Mouse (Mus musculus): ENCODE data around the gene Pde4d.

The Pde4d gene

DNA sequence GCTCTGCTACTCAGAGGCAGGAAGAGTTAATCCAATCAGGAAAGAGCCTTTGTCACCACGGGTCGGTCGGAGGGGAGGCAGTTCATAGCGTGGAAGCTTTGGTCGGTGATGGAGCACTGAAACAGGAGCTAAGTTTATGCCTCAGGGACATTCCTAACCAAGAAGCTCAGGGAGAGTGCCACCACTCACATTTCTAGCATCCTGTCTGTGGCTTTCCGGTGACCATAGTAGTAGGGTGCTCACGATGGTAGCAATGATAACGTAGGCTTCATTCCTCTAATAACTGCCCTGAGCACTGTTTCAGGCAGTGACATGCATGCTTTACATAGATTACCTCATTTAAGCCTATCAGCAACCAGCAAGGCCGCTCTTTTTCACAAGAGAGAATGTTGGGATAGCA, 755.8 kb downstream of the Pde4d start:
- DNase-seq: no peak

DNA sequence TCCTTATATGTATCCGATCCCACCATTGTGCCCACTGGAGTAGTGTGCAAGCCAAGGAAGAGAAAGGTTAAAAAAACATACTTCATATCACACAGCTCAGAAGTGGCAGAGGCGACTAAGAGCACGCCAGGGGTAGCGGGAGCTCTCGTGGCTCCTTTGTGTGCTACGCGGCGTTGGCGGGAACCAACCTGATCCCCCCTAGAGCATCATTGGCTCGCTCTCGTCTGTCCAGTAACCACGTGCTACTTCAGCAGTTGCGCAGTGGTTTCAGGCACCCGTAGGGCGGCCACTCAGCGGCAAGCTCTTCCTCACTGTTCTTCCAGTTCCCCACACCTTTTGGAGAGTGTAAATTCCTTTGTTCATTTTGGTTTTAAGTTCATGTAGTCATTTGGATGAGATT, 758.9 kb downstream of the Pde4d start:
- DNase-seq: no peak

DNA sequence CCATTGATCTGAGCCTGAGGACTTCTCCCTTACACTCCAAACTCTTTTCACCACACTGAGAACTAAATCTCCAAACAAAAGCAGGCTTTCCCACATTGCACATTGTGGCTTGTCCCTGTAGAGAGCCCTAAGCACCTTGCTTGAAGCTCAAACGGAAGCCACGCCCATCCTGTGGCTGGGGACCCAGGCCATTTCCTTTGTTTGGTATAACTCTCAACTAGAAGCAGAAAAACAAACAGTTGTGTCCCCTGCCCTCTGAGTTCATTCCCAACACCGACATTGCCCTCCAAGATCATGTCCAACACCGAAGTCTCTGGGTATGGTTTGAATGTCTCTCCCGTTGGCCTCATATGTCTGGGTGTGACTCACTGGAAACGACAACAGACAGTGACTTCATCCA, 759.7 kb downstream of the Pde4d start:
- no peak for DNase-seq

DNA sequence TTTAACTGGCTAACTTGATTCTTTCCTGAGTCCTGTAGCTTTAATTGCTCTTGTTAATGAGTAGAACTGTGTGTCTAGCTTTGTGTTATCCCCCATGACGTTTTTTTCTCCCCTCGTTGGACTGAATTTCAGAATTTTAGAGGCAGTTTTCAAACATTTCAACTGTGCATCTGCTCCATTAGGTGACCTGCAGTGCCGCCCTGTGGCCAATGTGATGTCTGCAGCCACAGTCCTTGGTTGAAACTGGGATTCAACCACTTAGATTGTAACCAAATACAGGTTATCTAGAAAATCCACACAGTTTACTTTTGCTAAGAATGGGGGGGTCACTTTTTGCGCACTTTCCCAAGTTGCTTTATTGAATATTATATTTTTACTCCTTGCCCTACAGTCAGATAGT, 760.7 kb downstream of the Pde4d start:
- peak; percentile 96 to 98 for DNase-seq

DNA sequence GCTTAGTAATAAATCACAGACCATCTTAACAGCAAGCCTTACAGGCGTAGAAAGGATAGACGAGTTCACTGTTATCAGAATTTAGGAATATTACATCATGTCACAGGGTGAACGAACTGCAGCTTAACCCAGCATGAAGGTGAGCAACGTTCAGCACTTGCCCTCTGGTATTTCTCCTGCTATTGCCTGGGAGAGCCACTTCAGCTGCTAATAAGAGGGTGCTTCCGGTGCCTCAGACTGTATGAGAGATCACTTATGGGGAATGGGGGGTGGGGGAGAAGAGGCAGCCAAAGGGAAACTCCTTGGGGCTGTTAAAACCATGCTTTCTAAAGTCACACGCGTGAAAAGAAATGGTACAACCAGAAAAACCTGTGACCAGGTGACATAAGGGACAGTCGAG, 761.7 kb downstream of the Pde4d start:
- DNase-seq: no peak

DNA sequence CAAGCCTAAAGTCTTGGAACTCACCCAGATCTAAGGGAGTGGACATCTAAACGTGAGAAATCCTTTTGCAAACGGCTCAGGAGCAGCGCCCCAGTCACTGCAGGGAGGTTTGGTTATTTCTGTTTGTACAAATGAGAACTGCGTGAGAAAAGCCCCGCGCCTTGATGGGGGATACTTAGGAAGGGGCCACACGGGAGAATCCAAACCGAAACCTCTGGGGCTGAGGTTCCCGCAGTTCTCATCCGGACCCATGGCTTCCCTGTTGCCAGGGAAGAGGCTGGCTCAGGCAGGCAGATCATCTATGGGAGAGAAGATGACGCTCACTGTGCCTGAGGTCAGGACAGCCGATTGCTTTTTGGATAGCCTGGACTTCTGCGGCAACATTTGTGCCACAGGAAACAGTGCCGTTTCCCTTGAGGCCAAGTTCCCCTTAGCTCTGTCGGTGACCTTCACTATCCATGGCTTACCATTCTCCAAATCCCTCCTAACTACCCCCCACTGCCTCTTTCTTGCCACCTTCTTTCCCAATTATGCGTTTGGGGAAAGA, 762.3 kb downstream of the Pde4d start:
- no peak for DNase-seq

DNA sequence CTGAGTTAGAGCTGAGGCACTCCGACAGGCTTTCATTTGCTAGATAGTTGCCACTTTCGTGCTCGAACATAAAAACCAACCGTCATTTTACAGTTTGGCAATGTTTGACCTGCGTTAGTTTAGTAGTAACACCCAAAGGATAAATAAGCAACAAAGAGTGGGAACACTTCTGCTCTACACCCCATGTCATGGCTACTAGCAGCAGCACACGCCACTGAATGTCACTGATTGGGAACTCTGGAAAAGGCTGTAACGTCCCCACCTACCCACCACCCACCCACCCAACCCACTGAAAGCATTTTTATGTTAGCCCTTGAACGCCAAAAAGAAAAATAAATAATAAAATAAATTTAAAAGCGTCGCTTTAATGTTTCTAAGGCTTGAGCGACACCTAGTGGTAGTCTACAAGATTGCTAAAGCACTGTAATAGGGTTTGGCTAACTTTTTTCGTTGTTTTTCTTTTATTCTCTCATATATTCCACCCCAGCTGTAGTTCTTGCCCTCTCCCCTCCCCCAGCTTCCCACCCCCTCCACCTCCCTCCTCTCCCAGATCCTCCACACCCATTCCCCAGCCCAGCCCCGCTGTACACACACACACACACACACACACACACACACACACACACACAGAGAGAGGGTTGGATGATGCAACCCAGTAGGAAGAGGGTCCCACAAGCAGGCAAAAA, 763.2 kb downstream of the Pde4d start:
- DNase-seq: peak; percentile 62 to 63

DNA sequence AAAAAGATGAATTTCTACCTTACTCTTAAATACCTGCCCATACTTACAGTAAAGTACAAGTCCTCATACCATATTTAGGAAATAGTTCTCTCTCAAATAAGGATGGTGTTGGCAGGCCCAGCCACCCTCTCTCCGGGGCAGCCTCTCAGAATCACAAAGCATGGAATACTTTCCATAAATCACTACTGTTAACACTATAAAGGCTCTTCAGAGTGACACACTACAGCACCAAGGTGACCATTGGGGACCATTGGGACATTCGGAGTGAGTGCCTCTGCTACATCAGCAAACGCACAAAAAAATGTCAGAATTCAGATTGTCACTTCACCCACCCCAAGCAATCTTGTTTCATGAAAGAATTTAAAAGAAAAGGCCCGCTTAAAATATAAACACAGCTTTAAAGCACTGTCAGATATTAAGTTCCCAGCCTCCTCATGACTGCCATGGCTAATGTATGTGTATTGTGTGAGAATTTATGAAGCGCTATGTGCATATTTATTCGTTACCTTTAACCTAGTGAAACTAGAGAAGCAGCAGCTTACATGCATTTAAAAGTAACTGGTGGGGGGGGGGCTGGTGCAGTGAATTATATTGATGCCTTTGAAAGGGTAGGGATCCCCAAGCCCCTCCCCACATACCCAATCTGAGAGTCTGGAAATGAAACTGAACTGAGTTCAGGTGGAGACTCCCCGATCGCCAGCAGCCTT, 769.4 kb downstream of the Pde4d start:
- no peak for DNase-seq

DNA sequence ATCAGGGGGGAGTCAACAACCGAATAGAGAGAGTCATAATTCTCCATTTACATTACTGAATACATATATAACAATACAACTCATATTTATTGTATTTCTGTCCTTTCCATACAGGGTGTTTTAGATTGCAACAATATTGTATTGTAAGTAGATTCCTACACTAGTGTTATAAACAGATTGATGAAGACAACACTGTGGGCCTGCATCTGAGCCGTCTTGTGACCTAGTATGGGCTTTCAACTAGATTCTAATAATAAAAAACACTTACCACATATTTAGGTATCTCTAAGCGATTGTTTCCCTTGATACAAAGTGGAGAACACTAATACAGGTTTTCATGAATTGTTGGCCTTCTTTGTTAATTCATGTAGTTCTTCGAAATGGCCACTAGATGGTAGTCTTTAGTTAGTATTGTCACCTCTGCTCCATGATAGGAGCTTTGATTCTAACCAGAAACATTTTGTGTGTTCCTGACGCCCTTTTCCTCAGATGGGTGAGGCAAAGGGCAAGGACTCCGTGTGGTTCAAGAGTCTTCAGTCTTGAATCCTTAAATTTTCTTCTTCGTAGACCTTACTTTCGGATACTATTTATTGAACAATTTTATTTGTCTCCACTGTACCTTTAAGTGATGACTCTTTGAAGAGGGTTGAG, 779.3 kb downstream of the Pde4d start:
- peak in 1 of 2 experiments; percentile 60 for DNase-seq

DNA sequence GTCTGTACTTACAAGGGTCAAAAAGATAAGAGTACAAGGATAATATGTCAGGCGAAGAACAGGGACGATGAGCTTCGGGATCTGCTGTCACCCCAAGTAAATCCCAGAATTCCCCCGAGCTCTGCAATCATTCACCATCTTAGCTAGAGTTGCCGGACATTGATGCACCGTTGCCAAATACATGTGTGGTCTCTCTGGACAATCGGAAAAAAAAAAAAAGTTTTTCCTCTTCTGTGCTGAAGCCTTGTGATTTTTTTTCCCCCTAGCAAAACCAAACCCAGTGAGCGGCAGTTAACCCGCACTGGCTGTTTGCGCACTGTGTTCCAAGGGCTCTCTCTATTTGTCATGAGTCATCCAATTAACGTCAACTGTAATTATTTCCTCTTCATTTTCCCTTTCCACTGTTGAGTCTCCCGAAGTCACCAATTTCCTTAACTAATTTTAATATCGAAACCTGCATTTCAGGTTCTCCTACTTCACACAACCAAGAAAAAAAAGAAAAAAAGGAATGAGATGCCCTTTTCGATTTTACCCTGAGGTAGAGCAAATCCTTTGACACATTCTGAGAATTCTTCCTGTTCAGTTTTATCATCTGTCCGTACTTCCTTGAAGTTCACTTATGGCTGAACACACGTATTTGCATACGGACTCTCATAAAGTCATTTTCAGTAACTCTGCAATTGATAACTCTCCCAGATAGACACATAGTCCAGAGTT, 780.0 kb downstream of the Pde4d start:
- DNase-seq: no peak

DNA sequence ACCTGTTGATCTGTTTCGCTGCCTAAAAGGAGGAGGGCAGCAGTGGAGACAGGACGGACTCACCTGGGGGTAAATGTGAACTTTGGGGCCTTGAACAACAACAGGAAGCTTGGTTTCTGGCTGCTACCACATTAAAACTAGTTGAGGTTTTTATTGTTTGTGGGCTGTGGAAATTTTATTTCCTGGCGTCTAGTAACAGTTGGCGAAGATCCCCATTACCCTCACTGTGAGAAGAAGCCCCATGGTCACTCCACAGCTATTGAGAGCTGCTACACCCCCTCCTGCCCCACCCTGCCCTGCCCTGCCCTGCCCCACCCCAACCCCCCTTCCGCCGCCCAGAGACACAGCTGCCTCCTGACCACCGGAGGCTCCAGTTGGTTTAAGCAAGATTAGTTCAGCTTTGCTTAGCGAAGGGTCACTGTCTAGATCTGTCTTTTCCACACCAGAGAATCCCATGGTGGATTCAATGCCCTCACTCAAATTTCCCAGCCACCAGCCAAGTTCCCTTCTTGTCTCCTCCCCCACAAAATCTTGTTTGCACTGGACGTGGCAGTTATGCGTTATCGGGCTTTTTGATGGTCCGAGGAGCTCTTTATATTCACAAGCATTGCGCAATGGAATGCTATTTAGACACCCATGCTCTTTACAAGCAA, 780.7 kb downstream of the Pde4d start:
- no peak for DNase-seq

DNA sequence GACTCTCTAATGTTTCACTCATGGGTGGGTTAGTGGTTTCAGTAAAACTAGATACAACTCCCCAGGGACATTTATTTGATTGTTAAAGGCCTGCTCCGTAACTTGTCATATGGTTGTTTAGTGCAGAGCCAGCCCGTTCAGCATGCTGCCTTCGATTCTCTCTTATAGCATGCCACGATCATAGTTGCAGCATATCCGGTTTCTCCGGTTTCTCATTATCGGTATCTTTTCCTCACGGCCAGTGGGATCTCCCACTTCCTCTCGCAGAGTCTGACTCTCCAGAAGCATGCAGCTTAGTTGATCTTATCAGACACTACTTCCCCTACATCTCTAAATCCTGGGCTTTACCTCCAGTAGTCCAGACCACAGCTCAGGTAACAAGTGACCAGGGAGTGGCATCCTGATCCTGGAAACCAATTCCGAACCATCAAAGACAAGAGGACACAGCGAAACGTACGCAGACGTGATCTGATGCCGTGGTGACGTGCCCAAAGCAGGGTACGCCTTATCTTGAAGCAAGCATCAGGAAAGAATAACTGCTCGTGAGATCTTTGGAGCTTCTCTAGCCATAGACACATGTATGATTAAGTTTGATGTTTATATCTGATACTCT, 782.2 kb downstream of the Pde4d start:
- DNase-seq: no peak

DNA sequence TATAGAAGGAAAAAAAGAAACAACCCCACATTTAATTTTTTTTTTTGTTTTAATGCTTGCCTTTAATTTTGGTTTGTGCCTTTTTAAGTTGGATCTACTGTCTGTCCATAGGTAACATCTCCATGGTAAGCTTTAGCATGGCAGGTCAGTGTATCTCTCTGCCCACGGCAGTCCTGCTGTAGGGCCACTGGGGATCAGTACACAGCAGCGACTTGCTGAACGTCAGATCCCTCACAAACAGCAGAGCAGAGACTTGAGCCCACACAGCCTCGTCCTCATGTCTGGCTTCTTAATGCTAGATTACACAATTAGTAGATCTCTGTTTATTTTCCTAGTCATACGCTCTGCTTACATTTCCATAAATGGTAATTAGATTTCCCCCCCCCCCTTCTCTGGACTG, 782.8 kb downstream of the Pde4d start:
- DNase-seq: no peak

DNA sequence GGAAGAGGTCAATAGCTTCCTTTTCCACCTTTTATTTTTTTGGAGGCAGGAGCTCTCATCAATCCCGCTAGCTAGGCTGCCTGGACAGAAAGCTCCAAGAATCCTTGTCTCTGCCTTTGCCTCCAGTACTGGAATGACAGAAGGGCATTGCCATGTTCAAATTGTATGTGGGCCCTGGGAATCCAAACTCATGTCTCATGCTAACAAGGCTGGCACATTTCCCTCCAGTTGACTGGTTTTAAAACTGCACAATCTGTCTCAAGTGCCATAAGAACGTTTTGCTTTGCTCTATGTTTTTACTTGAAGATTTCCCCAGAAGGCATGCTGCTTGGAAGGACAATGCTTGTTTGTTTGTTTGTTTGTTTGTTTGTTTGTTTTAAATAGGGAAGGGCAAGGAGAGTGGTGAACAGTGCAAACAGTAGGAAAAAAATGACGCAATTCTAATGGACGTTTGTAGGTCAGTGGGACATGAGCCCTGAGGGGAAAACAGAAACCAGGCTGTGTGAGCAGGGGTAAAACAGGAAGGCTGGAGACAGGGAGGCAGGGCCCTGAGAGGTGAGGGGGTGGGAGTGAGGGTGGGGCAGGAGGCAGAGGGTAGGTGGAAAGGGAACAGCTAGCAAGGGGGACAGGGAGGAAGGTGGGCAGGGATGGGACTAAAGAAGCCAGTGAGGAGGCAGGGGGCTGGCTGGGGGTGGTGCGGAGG, 784.3 kb downstream of the Pde4d start:
- DNase-seq: no peak

DNA sequence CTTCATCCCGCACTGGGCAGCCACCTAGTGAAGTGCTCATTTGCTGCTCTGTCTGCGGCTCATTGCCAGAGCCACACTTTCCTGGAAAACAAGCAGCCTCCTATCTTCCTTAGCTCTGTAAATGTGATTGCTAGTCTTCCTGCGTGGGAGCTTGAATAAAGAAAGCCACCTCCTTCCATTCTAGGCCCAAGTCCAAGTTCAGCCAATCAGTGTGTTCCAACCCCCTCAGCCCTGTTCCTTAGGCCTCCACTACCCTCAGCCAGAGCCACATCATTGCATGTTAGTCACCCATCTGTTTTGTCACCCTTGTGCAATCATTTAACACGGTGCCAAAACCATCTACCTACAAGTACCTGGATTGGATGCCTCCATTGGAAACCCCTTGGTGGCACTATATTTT, 786.3 kb downstream of the Pde4d start:
- no peak for DNase-seq

DNA sequence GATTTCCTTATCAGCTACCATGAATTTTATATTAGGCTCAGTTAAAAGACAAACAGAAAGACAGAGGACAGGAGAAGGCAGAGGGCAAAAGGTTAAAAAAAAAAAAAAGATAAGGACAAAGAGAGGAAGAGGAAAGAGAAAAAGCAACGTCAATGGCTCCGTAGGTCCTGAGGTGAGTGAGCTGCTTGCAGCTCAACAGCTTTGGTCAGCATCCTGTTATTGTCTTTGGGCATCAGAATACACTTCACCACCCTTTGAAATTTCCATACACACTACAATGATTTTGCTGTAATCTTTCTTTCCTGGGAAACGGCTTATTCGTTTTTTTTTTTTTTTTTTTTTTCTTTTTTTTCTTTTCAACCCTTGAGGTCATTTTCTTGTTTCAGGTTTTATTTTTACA, 788.9 kb downstream of the Pde4d start:
- DNase-seq: no peak

DNA sequence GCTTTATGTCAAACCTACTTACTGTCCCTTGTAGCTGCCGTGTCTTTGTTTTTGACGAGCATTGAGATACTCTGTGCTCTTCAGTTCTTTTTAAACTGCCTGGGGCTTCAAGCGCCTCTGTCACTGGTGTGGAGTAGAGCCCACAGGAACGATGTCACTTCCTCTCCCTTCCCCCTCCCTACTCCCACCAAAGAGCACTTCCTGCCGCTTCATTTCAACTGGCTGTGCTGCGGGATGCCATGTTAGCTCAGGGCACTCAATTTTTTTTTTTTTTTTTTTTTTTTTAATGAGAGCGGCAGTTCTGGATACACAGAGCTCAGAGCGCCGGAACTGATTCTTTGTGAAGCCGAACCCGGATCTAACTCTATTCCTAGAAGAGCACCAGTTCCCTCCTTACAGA, 789.5 kb downstream of the Pde4d start:
- DNase-seq: peak in 1 of 2 experiments; percentile 26

DNA sequence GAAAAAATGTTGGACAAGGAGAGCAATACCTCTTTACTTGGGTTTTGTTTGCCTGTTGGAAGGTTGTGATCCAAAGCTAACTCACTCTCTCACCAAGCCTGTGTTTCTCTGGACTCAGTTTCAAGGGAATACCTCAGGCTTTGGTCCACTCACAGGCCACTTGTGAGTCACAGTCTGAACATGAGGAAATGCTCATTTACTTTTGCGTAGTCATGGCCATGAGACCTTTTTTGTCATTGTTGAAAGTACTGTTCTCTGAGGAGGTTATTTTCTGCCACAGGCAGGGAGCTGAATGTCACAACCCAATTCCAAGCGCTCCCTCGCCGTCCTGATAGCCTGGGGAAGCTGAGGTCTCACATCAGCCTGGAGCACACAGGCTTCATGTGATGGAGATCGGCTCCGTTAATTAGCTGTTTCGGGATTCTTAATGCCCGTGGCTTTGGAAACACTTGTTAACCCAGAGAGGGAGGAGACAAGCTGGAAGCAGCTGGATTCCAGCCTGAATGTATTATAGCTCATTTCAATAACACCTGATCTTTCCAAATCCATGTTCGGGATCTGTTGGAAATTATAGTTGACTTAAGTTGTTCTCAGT, 792.8 kb downstream of the Pde4d start:
- no peak for DNase-seq

DNA sequence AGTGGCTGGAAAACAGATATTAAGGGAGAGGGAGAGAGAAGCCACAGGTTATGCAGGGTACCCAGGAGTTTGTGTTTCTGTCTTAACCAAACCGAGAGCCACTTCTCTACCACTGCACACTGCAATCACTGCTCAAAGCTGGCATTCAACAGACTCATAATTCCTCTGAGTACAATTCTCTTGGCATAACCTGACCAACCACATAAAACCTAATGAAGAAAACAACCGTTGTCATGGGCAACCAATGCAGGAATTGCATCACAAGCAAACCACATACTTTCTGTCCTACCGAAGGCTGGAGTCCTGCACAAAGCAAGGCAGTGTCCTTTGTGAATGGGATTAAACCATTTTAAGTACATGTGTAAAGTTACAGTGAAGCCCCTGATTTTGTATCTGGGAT, 793.4 kb downstream of the Pde4d start:
- DNase-seq: no peak

DNA sequence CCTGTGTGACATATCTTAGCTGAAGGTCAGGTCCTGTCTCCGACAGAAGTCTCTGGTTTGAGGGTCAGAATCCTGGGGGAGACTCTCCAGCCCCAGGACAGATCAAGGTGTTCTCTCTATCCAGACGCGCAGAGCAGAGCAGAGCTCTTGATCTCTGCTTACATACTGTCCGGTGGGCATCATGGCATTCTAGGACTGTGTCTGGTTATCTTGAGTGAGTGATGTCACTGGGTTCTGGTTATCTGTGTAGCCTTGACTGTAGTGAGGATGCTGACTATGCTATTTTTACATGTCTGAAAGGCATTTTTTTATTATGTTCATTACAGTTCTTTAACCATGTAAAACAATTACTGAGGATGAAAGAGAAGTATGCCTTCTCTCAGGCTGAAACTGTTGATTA, 797.3 kb downstream of the Pde4d start:
- DNase-seq: no peak

DNA sequence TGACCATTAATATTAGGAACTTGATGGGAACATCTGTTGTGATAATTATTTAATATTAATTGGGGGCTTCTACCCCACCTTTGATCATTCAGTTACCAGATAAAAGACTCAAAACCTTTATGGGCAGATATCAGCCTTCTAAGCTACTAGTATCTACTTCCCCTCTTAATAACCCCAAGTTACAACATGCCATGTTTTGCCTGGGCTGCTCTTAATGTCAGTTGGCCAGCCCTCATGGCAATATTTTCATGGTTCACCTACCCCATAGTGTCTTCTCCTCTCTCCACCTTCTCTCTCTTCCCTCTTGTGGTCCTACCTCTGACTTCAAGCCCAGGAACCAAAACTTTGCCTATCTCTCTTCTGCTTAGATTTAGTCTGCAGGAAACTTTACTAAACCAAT, 799.6 kb downstream of the Pde4d start:
- DNase-seq: no peak

Measured in cerebellum, postnatal 14 days (tissue).